Mouse (Mus musculus) intestine, postnatal 0 days (tissue): ENCODE measurements around the gene Ccm2. TPM values are rescaled to one million over a fixed set of nuclear protein-coding genes. Genes with fewer than 3 reads are reported as not detected.

Source experiments
- ATAC-seq: fragments of 200-750 bp; cut with Nextera tagmentation; 2 replicates; pipeline ENCODE4 v1.8.0; 2017; ENCODE audit warnings: mild to moderate bottlenecking, moderate TSS enrichment, moderate library complexity
- H3K27ac ChIP-seq: fragments of 300-500 bp; sonication (generic); 2 replicates; pipeline ENCODE4 v1.5.1; 2014; ENCODE audit warnings: mild to moderate bottlenecking, low read depth, low read length, moderate library complexity
- H3K27me3 ChIP-seq: fragments of 300-500 bp; sonication (generic); replicated peaks from 2 replicates; pipeline ENCODE4 v1.6.1; 2014; ENCODE audit warnings: low read length, mixed read lengths; ENCODE audit not compliant: control insufficient read depth, insufficient read depth
- H3K36me3 ChIP-seq: fragments of 300-500 bp; sonication (generic); 2 replicates; pipeline ENCODE4 v1.6.1; 2014; ENCODE audit warnings: mild to moderate bottlenecking, moderate library complexity; ENCODE audit not compliant: control insufficient read depth, insufficient read depth
- H3K4me1 ChIP-seq: fragments of 300-500 bp; sonication (generic); replicated peaks from 2 replicates; pipeline ENCODE4 v1.6.1; 2014; ENCODE audit warnings: antibody characterized with exemption, low read length, mixed read lengths; ENCODE audit not compliant: control insufficient read depth, insufficient read depth
- H3K4me2 ChIP-seq: fragments of 300-500 bp; sonication (generic); replicated peaks from 2 replicates; pipeline ENCODE4 v1.6.1; 2014; ENCODE audit warnings: low read depth, mild to moderate bottlenecking, moderate library complexity
- H3K4me3 ChIP-seq: fragments of 300-500 bp; sonication (generic); 2 replicates; pipeline ENCODE4 v1.5.1; 2014; ENCODE audit warnings: low read depth, low read length
- H3K9ac ChIP-seq: fragments of 300-500 bp; sonication (generic); 2 replicates; pipeline ENCODE4 v1.6.1; 2014; ENCODE audit warnings: mild to moderate bottlenecking, low read depth, low read length
- H3K9me3 ChIP-seq: fragments of 300-500 bp; sonication (generic); 2 replicates; pipeline ENCODE4 v1.6.1; 2016; ENCODE audit warnings: mixed run types; ENCODE audit not compliant: control insufficient read depth
- CTCF ChIP-seq: sonication (generic); IDR thresholded peaks from 2 replicates; pipeline ENCODE4 v1.5.1; 2016; ENCODE audit warnings: low read depth, mild to moderate bottlenecking, control low read depth, antibody characterized with exemption, moderate library complexity
- WGBS: fragments of 180-500 bp; shearing (Covaris S2); extraction: QIAGEN DNeasy Blood & Tissue Kit; methylation state at CpG from one replicate; pipeline ENCODE4 v1.1.7; 2014; 5-methylcytosine and 5-hydroxymethylcytosine counted together
- polyA plus RNA-seq: library from polyadenylated mRNA; unstranded; fragments of >200 nt; fragmentation: Nextera tagmentation; extraction: Ambion mirVana; gene quantifications from 2 replicates; pipeline ENCODE4 v1.2.1, GENCODE M21; 2015

Ccm2 gene
- polyA plus RNA-seq, 1 experiment from 2014 or later: 37.2 TPM

DNA sequence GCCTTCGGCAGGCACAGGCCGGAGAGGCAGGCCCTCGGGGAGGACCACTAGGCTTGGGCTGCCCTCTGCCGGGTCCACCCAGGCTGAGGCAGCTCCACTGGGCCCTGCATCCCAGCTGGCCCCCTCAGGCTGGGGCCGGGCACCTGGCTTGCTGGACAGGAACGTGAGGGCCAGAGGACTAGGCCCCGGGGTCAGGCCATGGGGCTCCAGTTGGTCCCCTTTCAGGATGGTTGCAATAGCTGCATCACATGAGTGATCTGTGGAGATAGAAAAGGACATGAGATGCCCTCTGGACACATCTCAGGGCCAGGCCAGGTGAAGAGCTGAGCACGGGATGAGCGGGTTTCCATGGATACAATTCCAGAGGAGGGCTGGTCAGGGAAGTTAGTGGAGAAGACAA, 56.0 kb downstream of the Ccm2 start:
- 73% methylated on average over 8 of the region's 9 CpGs for WGBS
- peaks cover 11% of the 10 kb centered on the region; the same call in 1 of the 2 replicates for H3K36me3 ChIP-seq
- no peak overlapping the region for H3K9ac ChIP-seq
- TF ChIP-seq CTCF: no peak
- no peak for ATAC-seq
- peaks cover 25% of the 10 kb centered on the region for H3K27me3 ChIP-seq
- H3K9me3 ChIP-seq: no peaks in the 10 kb centered on the region
- no peak overlapping the region for H3K4me2 ChIP-seq
- peaks cover 6% of the 10 kb centered on the region; the same call in 1 of the 2 replicates for H3K4me1 ChIP-seq
- no peak overlapping the region for H3K27ac ChIP-seq
- H3K4me3 ChIP-seq: no peak overlapping the region

DNA sequence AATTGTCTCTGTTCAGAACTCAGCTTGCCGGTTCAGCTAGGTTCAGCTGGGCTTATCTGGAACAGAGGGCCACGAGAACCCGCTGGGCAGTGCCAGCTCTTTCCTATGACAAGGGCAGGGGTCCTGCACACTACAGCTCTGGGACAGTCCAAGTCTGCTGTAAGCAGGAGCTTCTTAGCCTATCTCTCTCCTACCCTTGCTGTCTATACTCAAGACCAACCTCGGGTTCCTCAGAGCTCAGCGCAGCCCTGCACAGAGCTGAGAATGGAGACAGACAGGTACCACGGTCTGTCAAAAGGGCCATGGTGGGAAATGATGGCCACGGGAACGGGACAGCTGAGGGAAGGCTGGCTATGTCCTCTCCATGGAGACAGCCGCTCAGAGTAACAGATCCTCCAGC, 56.5 kb downstream of the Ccm2 start:
- Histone ChIP-seq H3K4me2 (no peak overlapping the region), H3K4me3 (no peak overlapping the region), H3K4me1 (peaks cover 6% of the 10 kb centered on the region; the same call in 1 of the 2 replicates), H3K27me3 (peaks cover 25% of the 10 kb centered on the region), H3K9ac (no peak overlapping the region), H3K36me3 (peaks cover 5% of the 10 kb centered on the region; the same call in 1 of the 2 replicates), H3K27ac (no peak overlapping the region), H3K9me3 (no peaks in the 10 kb centered on the region)
- ATAC-seq: no peak
- 76% methylated on average over 9 of the region's 9 CpGs for WGBS
- no peak for TF ChIP-seq CTCF

DNA sequence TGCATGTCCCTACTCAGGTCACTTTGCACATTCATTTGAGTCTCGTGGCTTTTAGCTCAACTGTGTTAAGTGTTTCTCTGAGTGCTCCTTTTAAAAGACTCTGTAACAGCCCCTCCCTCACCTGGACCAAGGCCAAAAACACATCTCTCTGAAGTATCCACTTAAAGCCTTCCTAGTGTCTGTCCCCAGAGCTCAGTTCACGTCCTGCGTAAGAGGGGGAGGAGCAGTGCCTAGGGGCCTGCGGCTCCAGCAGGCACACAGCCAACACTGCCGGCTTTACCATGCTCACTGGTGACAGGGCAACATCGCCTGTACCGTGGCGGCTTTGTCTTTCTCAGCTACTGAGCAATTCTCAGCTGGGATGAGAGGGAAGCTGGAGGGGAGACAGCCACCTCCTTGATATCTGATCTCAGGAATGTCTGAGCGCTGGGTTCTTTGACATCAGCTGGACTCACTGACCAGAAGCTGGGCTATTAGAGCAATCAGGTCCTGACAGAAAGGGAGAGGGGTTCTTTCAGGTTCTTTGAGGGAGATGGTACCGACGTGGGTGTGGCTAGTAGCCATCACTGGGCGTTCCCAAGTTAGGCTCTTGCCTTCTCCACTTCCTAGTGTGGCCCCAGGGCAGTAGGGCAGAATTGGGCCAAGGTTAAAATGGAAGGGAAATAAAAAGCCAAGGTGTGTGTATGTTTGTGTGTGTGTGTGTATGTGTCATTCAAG, 57.4 kb downstream of the Ccm2 start:
- WGBS: 21% methylated on average over 12 of the region's 12 CpGs
- H3K4me1 ChIP-seq: peaks cover 6% of the 10 kb centered on the region; the same call in 1 of the 2 replicates
- no peak overlapping the region for H3K27ac ChIP-seq
- 0 out of 2 replicates have a peak, but pooled peaks cover under 1% of the 10 kb centered on the region for H3K36me3 ChIP-seq
- no peak for ATAC-seq
- no peak for TF ChIP-seq CTCF
- no peak overlapping the region for H3K9ac ChIP-seq
- peak overlapping the region; percentile 62 for H3K4me2 ChIP-seq
- H3K4me3 ChIP-seq: no peak overlapping the region
- peaks cover 25% of the 10 kb centered on the region for H3K27me3 ChIP-seq
- H3K9me3 ChIP-seq: no peaks in the 10 kb centered on the region

DNA sequence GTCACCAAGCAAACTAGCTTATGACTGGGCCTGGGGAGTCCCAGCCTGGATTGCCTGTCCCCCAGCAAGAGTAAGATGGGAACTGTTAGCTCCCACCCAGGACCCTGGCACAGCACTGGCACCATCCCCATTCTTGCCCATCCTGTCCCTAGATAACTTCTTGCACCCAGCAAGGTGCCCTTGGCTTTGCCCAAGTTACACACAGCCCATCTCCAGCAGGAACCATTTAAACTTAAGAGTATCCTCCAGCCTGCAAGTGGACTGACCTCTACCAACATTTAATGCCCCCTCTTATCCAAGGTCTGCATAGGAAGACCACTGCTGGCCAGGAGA, 57.9 kb downstream of the Ccm2 start:
- Histone ChIP-seq H3K36me3 (no peaks in the 10 kb centered on the region), H3K4me3 (peak overlapping the region; percentile 34; the same call in 1 of the 2 replicates), H3K9ac (no peak overlapping the region), H3K4me1 (peaks cover 6% of the 10 kb centered on the region; the same call in 1 of the 2 replicates), H3K27me3 (peaks cover 25% of the 10 kb centered on the region), H3K9me3 (no peaks in the 10 kb centered on the region), H3K27ac (no peak overlapping the region), H3K4me2 (peak overlapping the region; percentile 62)
- no peak for TF ChIP-seq CTCF
- ATAC-seq: no peak

DNA sequence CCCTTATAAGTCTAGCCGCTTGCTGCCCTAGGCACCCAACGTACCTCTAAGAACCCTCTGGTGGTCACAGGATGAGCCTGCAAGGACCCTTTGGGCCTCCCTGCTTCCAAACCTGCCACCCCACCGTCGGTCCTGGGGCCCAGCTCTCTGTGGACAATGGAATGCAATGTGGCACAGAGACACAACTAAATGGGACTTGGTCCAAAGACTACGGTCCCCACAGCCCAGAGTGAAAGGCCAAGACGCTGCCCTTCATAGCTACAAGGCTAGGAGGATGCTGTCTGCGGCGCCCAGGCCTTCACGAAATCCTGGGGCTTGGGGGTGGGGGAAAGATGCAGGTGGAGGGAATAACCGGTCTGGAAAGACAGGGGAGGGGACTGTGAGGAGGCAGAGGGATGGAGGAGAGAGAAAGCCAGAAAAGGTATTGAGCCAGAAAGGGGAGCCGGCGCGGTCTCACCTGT, 58.4 kb downstream of the Ccm2 start:
- H3K36me3 ChIP-seq: no peaks in the 10 kb centered on the region
- H3K4me1 ChIP-seq: peaks cover 6% of the 10 kb centered on the region; the same call in 1 of the 2 replicates
- peaks cover 25% of the 10 kb centered on the region for H3K27me3 ChIP-seq
- peak; percentile 53 for TF ChIP-seq CTCF
- WGBS: 19% methylated on average over 13 of the region's 13 CpGs
- peak overlapping the region; percentile 62 for H3K4me2 ChIP-seq
- H3K9ac ChIP-seq: no peak overlapping the region
- no peak for ATAC-seq
- H3K9me3 ChIP-seq: no peaks in the 10 kb centered on the region
- H3K4me3 ChIP-seq: peak overlapping the region; percentile 34
- no peak overlapping the region for H3K27ac ChIP-seq

DNA sequence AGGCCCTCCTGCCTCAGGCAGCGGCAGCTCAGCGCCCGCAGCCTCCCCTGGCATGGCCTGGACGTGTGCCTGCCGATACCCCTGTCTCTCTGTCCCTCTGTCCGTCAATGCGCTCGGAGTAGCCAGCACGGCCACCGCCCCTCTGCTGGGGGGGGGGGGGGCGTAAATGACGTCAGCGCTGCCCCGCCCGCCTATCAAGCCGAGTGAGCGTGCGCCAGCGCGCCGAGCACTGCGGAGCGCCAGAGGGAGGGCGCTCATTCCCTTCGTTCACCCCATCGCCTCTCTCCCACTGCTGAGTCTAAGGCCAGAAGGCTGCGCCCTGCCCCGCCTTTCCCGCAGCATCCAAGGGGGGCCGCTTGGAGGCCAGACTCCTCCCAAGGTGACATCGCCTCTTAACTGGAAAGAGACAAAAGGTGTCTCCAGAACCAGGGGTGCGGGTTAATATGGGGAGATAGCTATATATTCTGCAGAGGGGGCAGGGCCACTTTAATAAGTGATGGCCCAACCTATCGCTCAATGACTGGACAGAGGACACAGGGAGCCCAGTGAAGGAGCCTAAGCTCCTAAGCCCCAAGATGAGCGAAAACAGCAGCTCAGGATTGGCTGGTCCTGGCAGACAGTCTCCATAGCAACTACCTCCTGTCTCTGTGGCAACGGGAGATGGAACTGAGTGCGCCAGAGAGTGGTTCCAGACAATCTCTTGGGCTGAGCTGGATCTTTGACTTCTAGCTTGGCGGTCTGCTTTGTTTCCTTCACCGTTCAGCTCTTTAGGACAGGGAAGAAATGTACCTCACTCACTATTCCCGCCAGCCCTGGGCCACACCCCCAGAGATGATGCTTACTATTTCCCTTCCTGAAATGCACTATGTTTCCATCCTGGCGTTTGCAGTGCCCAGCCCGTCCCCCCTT, 59.1 kb downstream of the Ccm2 start, which contains the start of gene Nacad:
Gene Nacad, minus strand, starts transcription at position 563 of the 909 bp plus-strand sequence.
- H3K4me2 ChIP-seq: peak within 1 kb of the TSS; percentile 62
- WGBS: 5% methylated on average over 37 of the region's 41 CpGs
- H3K4me3 ChIP-seq: peak within 1 kb of the TSS; percentile 34
- H3K27ac ChIP-seq: no peak within 1 kb of the TSS
- peak; percentile 36; the same call in 1 of the 2 replicates for ATAC-seq
- H3K36me3 ChIP-seq: 0 out of 2 replicates have a peak, but pooled peaks cover 3% of the 10 kb centered on the region
- H3K9ac ChIP-seq: no peak within 1 kb of the TSS
- H3K9me3 ChIP-seq: no peaks in the 10 kb centered on the region
- no peak for TF ChIP-seq CTCF
- peaks cover 6% of the 10 kb centered on the region; the same call in 1 of the 2 replicates for H3K4me1 ChIP-seq
- peaks cover 25% of the 10 kb centered on the region for H3K27me3 ChIP-seq
